17 mouse cellular contexts compared by ENCODE assay signal in genomic region chr12:25268871-25269850, GRCm38 (mm10).
DNase-seq lines count a peak whose midpoint lies in the region; ATAC-seq and TF ChIP-seq lines count a peak whose summit lies in the region.
"Had no signal": no experiment of that assay in that cellular context is flagged by ENCODE, and none has a peak within 500 bp of the region (broad histone marks: within the 10 kb centered on the region; RNA-seq: fewer than 3 reads in every experiment).

No protein-coding gene starts in this region.

- peaks cover 8% of the 10 kb centered on the region for H3K4me1 ChIP-seq in lung, embryonic 14.5 days (ENCODE audit: insufficient read depth)
- peaks cover 12% of the 10 kb centered on the region; the same call in 1 of the 2 replicates for H3K4me1 ChIP-seq in lung, postnatal 0 days (ENCODE audit: insufficient read depth, low read depth, low read length)
- H3K4me1 ChIP-seq in forebrain, embryonic 10.5 days = peaks cover 50% of the 10 kb centered on the region

- no peak overlapping the region for H3K9ac ChIP-seq in lung, embryonic 14.5 days
- H3K9ac ChIP-seq in lung, postnatal 0 days (replicated peaks; ENCODE audit: low read depth) = no peak overlapping the region
- H3K9ac ChIP-seq: heart, embryonic 12.5 days; hindbrain, embryonic 12.5 days; limb, embryonic 15.5 days had no signal

- H3K4me3 ChIP-seq in lung, embryonic 14.5 days (ENCODE audit: low read depth, low read length) = no peak overlapping the region
- no peak overlapping the region for H3K4me3 ChIP-seq in lung, postnatal 0 days (ENCODE audit: low read depth, low read length)
- H3K4me3 ChIP-seq in forebrain, embryonic 10.5 days = no peak overlapping the region
- H3K4me3 ChIP-seq: embryonic facial prominence, embryonic 10.5 days; heart, embryonic 12.5 days; hindbrain, embryonic 12.5 days; left cerebral cortex, adult 2 months; limb, embryonic 15.5 days had no signal

- H3K36me3 ChIP-seq in lung, embryonic 14.5 days (ENCODE audit: insufficient read depth) = no peaks in the 10 kb centered on the region
- H3K36me3 ChIP-seq in lung, postnatal 0 days (ENCODE audit: insufficient read depth, low read length) = no peaks in the 10 kb centered on the region
- H3K36me3 ChIP-seq in forebrain, embryonic 10.5 days (replicated peaks) = no peaks in the 10 kb centered on the region
- H3K36me3 ChIP-seq: embryonic facial prominence, embryonic 10.5 days; heart, embryonic 12.5 days; hindbrain, embryonic 12.5 days; limb, embryonic 15.5 days had no signal

- no peak for TF ChIP-seq CTCF in lung, embryonic 14.5 days (IDR thresholded peaks at IDR 0.05; ENCODE audit: low read depth)
- TF ChIP-seq CTCF in lung, postnatal 0 days (IDR thresholded peaks at IDR 0.05) = no peak

- peak overlapping the region; percentile 54 for H3K27ac ChIP-seq in lung, embryonic 14.5 days (ENCODE audit: low read depth)
- no peak overlapping the region for H3K27ac ChIP-seq in lung, postnatal 0 days (ENCODE audit: low read length)
- H3K27ac ChIP-seq in forebrain, embryonic 10.5 days = no peak overlapping the region
- H3K27ac ChIP-seq: embryonic facial prominence, embryonic 10.5 days; hindbrain, embryonic 12.5 days; left cerebral cortex, adult 2 months; limb, embryonic 15.5 days had no signal

- no peak for ATAC-seq in lung, embryonic 14.5 days (ENCODE audit: insufficient read depth)
- no peak for ATAC-seq in lung, postnatal 0 days
- ATAC-seq: activated CD4-positive, CD25-positive, alpha-beta regulatory T cell, adult 4 months had no signal

- no peaks in the 10 kb centered on the region for H3K27me3 ChIP-seq in lung, embryonic 14.5 days (ENCODE audit: insufficient read depth, low read length)
- no peaks in the 10 kb centered on the region for H3K27me3 ChIP-seq in lung, postnatal 0 days (replicated peaks; ENCODE audit: insufficient read depth, low read length)
- peaks cover 17% of the 10 kb centered on the region; the same call in 1 of the 2 replicates for H3K27me3 ChIP-seq in forebrain, embryonic 10.5 days (ENCODE audit: poor library complexity, severe bottlenecking)
- H3K27me3 ChIP-seq: heart, embryonic 12.5 days; hindbrain, embryonic 12.5 days had no signal

- intact Hi-C loops in left cerebral cortex, postnatal 14 days (cut with DNase I) = no loop called here

- 53% methylated on average over 18 of the region's 18 CpGs for WGBS in lung, embryonic 14.5 days
- 50% methylated on average over 18 of the region's 18 CpGs for WGBS in lung, postnatal 0 days
- 78% methylated on average over 18 of the region's 18 CpGs for WGBS in forebrain, embryonic 10.5 days

- TF ChIP-seq EP300 in lung, postnatal 0 days (IDR thresholded peaks at IDR 0.05) = no peak

- H3K4me2 ChIP-seq in lung, embryonic 14.5 days = no peak overlapping the region
- H3K4me2 ChIP-seq in lung, postnatal 0 days (replicated peaks; ENCODE audit: low read depth, low read length) = no peak overlapping the region
- H3K4me2 ChIP-seq: heart, embryonic 12.5 days; hindbrain, embryonic 12.5 days; limb, embryonic 15.5 days had no signal

- peak; percentile 20 for DNase-seq in adrenal gland, postnatal 25 days
- DNase-seq in adrenal gland, adult 2 months = no peak
- peak; percentile 33 for DNase-seq in lung, embryonic 14.5 days
- no peak for DNase-seq in lung, postnatal 0 days (ENCODE audit: low spot score)
- DNase-seq in 3T3-L1 (ENCODE audit: low read depth, low spot score) = peak; percentile 71
- DNase-seq in kidney, postnatal 10 days = peak; percentile 33
- DNase-seq in left cerebral cortex, postnatal 14 days (ENCODE audit: low spot score in 2 of 2) = no peak
- DNase-seq in forebrain, embryonic 10.5 days (ENCODE audit: extremely low spot score, low spot score) = no peak
- DNase-seq: B cell, adult 2 months; cerebellum, adult 8-10 months; right cerebral cortex, postnatal 25 days had no signal

- no peaks in the 10 kb centered on the region for H3K9me3 ChIP-seq in lung, embryonic 14.5 days (ENCODE audit: low read depth, low read length)
- H3K9me3 ChIP-seq in lung, postnatal 0 days (ENCODE audit: low read length) = no peaks in the 10 kb centered on the region
- H3K9me3 ChIP-seq in forebrain, embryonic 10.5 days = no peaks in the 10 kb centered on the region
- H3K9me3 ChIP-seq: embryonic facial prominence, embryonic 10.5 days; heart, embryonic 12.5 days; hindbrain, embryonic 12.5 days; limb, embryonic 15.5 days had no signal

Comparison
In these comparisons a context has a peak if more than half of its experiments do, and no peak if none do; other contexts are left out.
1. DNase-seq: peak in adrenal gland, postnatal 25 days (single experiment), lung, embryonic 14.5 days (single experiment), 3T3-L1 (single experiment) and kidney, postnatal 10 days (single experiment); none in adrenal gland, adult 2 months (single experiment), lung, postnatal 0 days (single experiment), left cerebral cortex, postnatal 14 days (0 of 2) and forebrain, embryonic 10.5 days (single experiment).